ENCODE assay signal across 29 mouse cellular contexts in genomic region chr8:86615095-86615769, GRCm38 (mm10). TPM values are rescaled to one million over a fixed set of nuclear protein-coding genes. Genes with fewer than 3 reads are reported as not detected.
A peak's percentile ranks its signal among the peaks of the same experiment; 100 is the strongest.
DNase-seq lines count a peak whose midpoint lies in the region; ATAC-seq lines count a peak whose summit lies in the region.
"Had no signal": no experiment of that assay in that cellular context is flagged by ENCODE, and none has a peak within 500 bp of the region (broad histone marks: within the 10 kb centered on the region; RNA-seq: fewer than 3 reads in every experiment).

No protein-coding gene starts in this region.

- WGBS in liver, embryonic 11.5 days, result 83% methylated on average over 6 of the region's 6 CpGs
- 69% methylated on average over 6 of the region's 6 CpGs for WGBS in liver, embryonic 15.5 days (ENCODE audit: insufficient replicate concordance)

- no peaks in the 10 kb centered on the region for H3K9me3 ChIP-seq in liver, embryonic 11.5 days (ENCODE audit: control insufficient read depth, low read length)
- H3K9me3 ChIP-seq in liver, embryonic 15.5 days (replicated peaks), result no peaks in the 10 kb centered on the region
- H3K9me3 ChIP-seq: forebrain, embryonic 10.5 days; forebrain, embryonic 13.5 days; heart, embryonic 15.5 days; hindbrain, embryonic 10.5 days; hindbrain, embryonic 13.5 days had no signal

- intact Hi-C loops in gastrocnemius, postnatal 36 days (cut with DNase I), result no loop called here
- intact Hi-C loops in left cerebral cortex, postnatal 25 days (cut with DNase I), result no loop called here

- H3K27me3 ChIP-seq in liver, embryonic 11.5 days (replicated peaks; ENCODE audit: control insufficient read depth, insufficient read depth, low read length), result no peaks in the 10 kb centered on the region
- H3K27me3 ChIP-seq in liver, embryonic 15.5 days, result no peaks in the 10 kb centered on the region
- H3K27me3 ChIP-seq: heart, embryonic 12.5 days; heart, embryonic 15.5 days; hindbrain, embryonic 13.5 days had no signal

- no peak overlapping the region for H3K4me3 ChIP-seq in liver, embryonic 11.5 days (ENCODE audit: low read depth, low read length)
- no peak overlapping the region for H3K4me3 ChIP-seq in liver, embryonic 15.5 days (replicated peaks)
- H3K4me3 ChIP-seq: forebrain, embryonic 10.5 days; forebrain, embryonic 13.5 days; gastrocnemius, adult 2 months; heart, embryonic 12.5 days; heart, embryonic 15.5 days; hindbrain, embryonic 10.5 days; hindbrain, embryonic 13.5 days had no signal

- peaks cover 3% of the 10 kb centered on the region for H3K4me1 ChIP-seq in liver, embryonic 11.5 days (replicated peaks; ENCODE audit: control insufficient read depth, insufficient read depth, low read length)
- peaks cover 25% of the 10 kb centered on the region for H3K4me1 ChIP-seq in liver, embryonic 15.5 days (replicated peaks)
- H3K4me1 ChIP-seq: forebrain, embryonic 10.5 days; forebrain, embryonic 13.5 days; heart, embryonic 12.5 days; heart, embryonic 15.5 days; hindbrain, embryonic 10.5 days; hindbrain, embryonic 13.5 days had no signal

- no peak for DNase-seq in liver, embryonic 11.5 days (ENCODE audit: low spot score)
- DNase-seq in liver, result no peak
- no peak for DNase-seq in frontal cortex, postnatal 25 days (ENCODE audit: low spot score in 2 of 2)
- DNase-seq in gastrocnemius, postnatal 36 days, result no peak
- no peak for DNase-seq in left cerebral cortex, postnatal 25 days (ENCODE audit: low spot score in 2 of 2)
- DNase-seq: adrenal gland, adult 2 months; adrenal gland, postnatal 14 days; cerebellum, adult 11 months; cerebellum, adult 8-10 months; cerebellum, postnatal 10 days; gastrocnemius, adult 2 months; gastrocnemius, postnatal 14 days; heart, adult 18-20 months; heart, postnatal 10 days; heart, postnatal 36 days had no signal

- H3K36me3 ChIP-seq in liver, embryonic 11.5 days (ENCODE audit: control insufficient read depth, insufficient read depth, low read length), result no peaks in the 10 kb centered on the region
- H3K36me3 ChIP-seq in liver, embryonic 15.5 days (replicated peaks), result no peaks in the 10 kb centered on the region
- H3K36me3 ChIP-seq: forebrain, embryonic 10.5 days; heart, embryonic 12.5 days; heart, embryonic 15.5 days; hindbrain, embryonic 10.5 days; hindbrain, embryonic 13.5 days had no signal

- ATAC-seq in liver, embryonic 11.5 days (replicated peaks; ENCODE audit: low FRiP score), result 0 out of 2 replicates have a peak, but pooled peaks have one; percentile 10
- ATAC-seq in liver, embryonic 15.5 days (ENCODE audit: insufficient read depth), result 0 out of 2 replicates have a peak, but pooled peaks have one; percentile 54
- peak; percentile 54 for ATAC-seq in megakaryocyte progenitor cell, adult 5-6 weeks (replicated peaks; ENCODE audit: poor library complexity)
- ATAC-seq: CD4-positive, CD25-positive, alpha-beta regulatory T cell, adult 4 months; forebrain, embryonic 13.5 days; forebrain, embryonic 16.5 days; hindbrain, embryonic 16.5 days had no signal

- no peak overlapping the region for H3K4me2 ChIP-seq in liver, embryonic 11.5 days
- H3K4me2 ChIP-seq in liver, embryonic 15.5 days, result peak overlapping the region; percentile 13; the same call in 1 of the 2 replicates
- H3K4me2 ChIP-seq: forebrain, embryonic 13.5 days; heart, embryonic 12.5 days; heart, embryonic 15.5 days; hindbrain, embryonic 13.5 days had no signal

- no peak overlapping the region for H3K27ac ChIP-seq in liver, embryonic 11.5 days (ENCODE audit: low read depth, low read length)
- H3K27ac ChIP-seq in liver, embryonic 15.5 days (replicated peaks), result peak overlapping the region; percentile 29
- H3K27ac ChIP-seq: forebrain, embryonic 10.5 days; forebrain, embryonic 13.5 days; gastrocnemius, adult 2 months; heart, embryonic 15.5 days; hindbrain, embryonic 10.5 days; hindbrain, embryonic 13.5 days had no signal

- no peak overlapping the region for H3K9ac ChIP-seq in liver, embryonic 11.5 days (ENCODE audit: low read depth, low read length)
- H3K9ac ChIP-seq in liver, embryonic 15.5 days, result no peak overlapping the region
- H3K9ac ChIP-seq: forebrain, embryonic 13.5 days; heart, embryonic 12.5 days; heart, embryonic 15.5 days; hindbrain, embryonic 13.5 days had no signal

RNA-seq across cellular contexts. Expression of gene Lonp2, which starts 8.6 kb away (rescaled TPM):
- polyA plus RNA-seq in liver, embryonic 11.5 days (2014; fragmentation: Nextera tagmentation; extraction: Ambion mirVana), result 50.3 and 60.6 TPM in 2 replicates
- 36.5 and 38.7 TPM in 2 replicates for polyA plus RNA-seq in liver, embryonic 15.5 days (2015; fragmentation: Nextera tagmentation; extraction: Ambion mirVana)
- 37.1 and 47.0 TPM in 2 replicates for total RNA-seq in megakaryocyte progenitor cell, adult 5-6 weeks (2015)
- 47.7 and 51.4 TPM in 2 replicates for total RNA-seq in megakaryocyte progenitor cell, adult 5-6 weeks (2017)
- total RNA-seq in gastrocnemius, postnatal 36 days (2021), result 10 to 100 TPM; 46.8 to 48.9 TPM
- total RNA-seq in left cerebral cortex, postnatal 25 days (2021), result 10 to 100 TPM; 57.6 to 63.9 TPM

RNA-seq across cellular contexts. Expression of gene Abcc12, which starts 34.7 kb away (rescaled TPM):
- not detected in 2 replicates for polyA plus RNA-seq in liver, embryonic 11.5 days (2014; fragmentation: Nextera tagmentation; extraction: Ambion mirVana)
- not detected in 2 replicates for polyA plus RNA-seq in liver, embryonic 15.5 days (2015; fragmentation: Nextera tagmentation; extraction: Ambion mirVana)
- not detected in 2 replicates for total RNA-seq in megakaryocyte progenitor cell, adult 5-6 weeks (2015)
- total RNA-seq in megakaryocyte progenitor cell, adult 5-6 weeks (2017), result not detected in 2 replicates
- total RNA-seq in gastrocnemius, postnatal 36 days (2021), result under 1 TPM in 1 of 2 experiments, not detected in 1; 0.05 TPM
- under 1 TPM; 0.23 to 0.46 TPM for total RNA-seq in left cerebral cortex, postnatal 25 days (2021)
- total RNA-seq: adrenal gland, adult 2 months; gastrocnemius, adult 2 months; heart, postnatal 36 days; MEL had no signal
- polyA plus RNA-seq: C2C12; CD4-positive, CD25-positive, alpha-beta regulatory T cell, adult 4 months; embryonic facial prominence, embryonic 11.5 days; forebrain, embryonic 10.5 days; heart, embryonic 12.5 days had no signal
